Mouse (Mus musculus): ENCODE results near the gene Olfr1097.

The Olfr1097 gene

GRCm38 (mm10) chr2:86892116-86892515, at the start of gene Olfr1097:
TSS of gene Olfr1097 (minus strand) at chr2:86892216.
- in situ Hi-C loops (cut with MboI), result no loop called here

- in situ Hi-C loops (cut with MboI), result no loop called here
Measured at GRCm38 (mm10) chr2:86926557-86926956, 34.5 kb upstream of the Olfr1097 start.

- in situ Hi-C loops (cut with MboI), result no loop called here
Measured at GRCm38 (mm10) chr2:86924445-86924844, 32.4 kb upstream of the Olfr1097 start, which contains the start of gene Olfr1098. TSS of gene Olfr1098 (minus strand) at chr2:86924545.

- in situ Hi-C loops (cut with MboI), result no loop called here
Measured at GRCm38 (mm10) chr2:86905647-86906046, 13.6 kb upstream of the Olfr1097 start.

GRCm38 (mm10) chr2:86874702-86875101, 17.3 kb downstream of the Olfr1097 start, which contains the start of gene Gm13723:
TSS of gene Gm13723 (minus strand) at chr2:86874802.
- in situ Hi-C loops (cut with MboI), result no loop called here

- in situ Hi-C loops (cut with MboI), result no loop called here
Measured at GRCm38 (mm10) chr2:86851596-86851995, 40.4 kb downstream of the Olfr1097 start, which contains the start of gene Olfr1095. TSS of gene Olfr1095 (minus strand) at chr2:86851696.

Measured in mature B cell (primary cell).